Mouse (Mus musculus) cerebellum, postnatal 25 days (tissue): ENCODE results near the gene Fhit.

Experiments
- DNase-seq, 2 experiments: peaks; one replicate each; pipeline ENCODE4 v3.0.0; 2021; ENCODE audit warnings: mixed read lengths in 2 of 2

The Fhit gene

DNA sequence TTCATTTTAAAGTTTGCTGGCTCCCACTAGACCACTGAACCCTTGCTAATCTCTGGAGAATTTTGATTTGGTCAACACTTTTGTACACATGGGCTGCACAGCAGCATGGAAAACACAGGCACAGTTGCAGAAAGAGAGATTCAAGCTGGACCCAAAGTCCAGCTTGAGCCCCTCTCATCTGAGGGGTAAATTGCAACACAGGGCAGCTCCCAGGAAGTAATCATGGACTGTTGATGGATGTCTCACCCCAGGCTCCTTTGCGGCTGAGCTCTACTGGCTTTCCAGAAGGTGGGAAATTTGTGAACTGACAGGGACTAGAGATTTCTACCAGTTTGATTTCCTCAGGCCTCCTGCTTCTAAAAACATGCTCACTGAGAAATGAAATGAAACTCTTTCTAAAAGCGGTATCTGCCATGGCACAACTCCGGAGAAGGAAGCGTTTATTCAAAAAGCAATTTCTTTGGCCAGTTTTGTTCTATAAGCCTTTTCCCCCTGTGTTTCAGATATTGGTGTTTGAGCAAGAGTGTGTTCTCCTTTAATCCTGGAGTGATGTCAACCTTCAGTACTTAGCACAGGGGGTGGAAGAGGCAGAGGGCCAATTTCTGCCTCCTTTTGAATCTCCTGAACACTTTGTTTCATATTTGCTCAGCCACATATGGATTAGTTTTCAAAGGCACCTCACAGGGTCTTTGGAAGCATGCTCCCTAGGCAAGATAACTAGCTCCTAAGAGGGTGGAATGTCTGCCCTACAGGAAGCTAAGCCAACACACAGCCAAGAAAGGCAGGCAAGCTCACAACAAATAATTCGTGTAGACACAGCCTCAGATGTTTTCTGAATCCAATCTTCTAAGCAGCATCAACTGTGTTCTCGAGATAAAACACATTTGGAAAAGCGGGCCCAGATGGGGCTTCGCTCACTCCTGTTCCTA lies 1578.3 kb downstream of the Fhit start:
- DNase-seq: no peak

DNA sequence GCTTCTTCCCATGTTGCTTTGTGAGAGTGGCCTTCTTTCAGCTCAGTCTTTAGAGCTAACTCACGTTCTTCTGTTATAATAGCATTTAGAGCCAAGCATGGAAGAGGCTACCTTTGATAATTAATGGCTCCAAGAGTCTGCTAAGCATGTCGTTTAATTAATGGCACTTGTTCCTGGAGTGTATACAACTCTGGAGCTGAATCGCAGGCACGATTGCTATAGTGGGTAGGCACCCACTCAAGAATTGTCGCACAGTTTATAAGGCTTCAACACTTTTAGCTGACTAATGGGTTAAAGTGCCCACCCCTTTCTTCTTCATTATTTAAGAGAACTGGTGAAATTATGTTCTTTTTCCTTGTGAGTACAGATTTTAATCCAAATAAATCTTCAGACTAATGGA lies 1605.5 kb downstream of the Fhit start:
- no peak for DNase-seq

DNA sequence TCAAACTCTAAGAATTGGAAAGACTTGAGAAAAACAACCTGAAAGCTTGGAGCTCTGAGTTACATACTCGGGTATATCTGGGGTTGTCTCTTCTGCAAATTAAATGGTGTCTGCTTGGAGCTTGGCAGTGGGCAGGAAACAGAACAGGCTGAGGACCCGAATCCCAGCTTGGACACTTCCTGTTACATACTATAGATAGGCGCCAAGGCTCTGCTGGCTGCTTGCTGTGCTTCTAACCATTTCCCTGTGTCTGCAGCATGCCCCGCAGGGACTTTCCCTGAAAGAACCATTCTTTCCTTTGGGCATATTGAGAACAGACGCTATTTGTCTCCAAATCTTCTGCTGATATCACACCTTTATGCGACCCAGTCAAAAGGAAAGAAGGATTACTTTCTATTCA lies 1606.0 kb downstream of the Fhit start:
- DNase-seq: peak in 1 of 2 experiments; percentile 3

DNA sequence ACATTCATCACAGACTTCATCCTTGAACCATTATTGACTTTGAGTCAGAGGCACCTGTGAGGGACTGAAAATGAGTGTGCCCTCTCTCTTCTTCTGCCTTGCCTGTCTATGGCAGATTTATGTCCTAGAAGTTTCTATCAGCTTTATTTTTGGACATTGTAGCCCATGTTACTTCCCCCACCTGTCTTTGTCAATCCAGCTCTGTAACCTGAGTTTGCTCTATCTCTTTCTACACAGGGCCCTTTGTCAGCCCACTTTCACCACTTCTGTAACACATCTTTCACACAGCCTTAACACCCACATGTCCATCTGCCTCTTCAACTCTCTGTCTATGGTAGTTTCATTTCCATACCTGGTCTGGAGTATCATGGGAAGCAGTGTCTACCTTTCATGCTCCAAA lies 1609.7 kb downstream of the Fhit start:
- no peak for DNase-seq

DNA sequence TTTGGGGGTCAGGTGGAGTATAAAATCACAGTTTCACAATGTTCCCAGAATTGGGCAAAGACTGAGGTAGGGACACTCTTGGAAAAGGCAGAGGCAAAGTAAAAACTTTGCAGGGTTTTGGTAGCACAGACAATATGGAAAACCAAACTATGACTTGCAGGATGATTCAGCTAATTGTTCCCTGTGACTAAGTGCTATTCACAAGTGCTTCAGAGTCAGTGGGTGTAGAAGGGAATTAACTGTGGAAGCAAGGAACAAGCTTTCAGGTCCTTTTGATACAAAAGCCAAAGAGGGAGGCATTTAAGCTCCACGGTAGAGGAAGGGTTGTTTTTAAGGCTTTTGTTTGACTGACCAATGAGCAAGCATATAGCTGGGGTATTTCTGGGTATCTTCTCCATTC lies 1613.9 kb downstream of the Fhit start:
- DNase-seq: no peak

DNA sequence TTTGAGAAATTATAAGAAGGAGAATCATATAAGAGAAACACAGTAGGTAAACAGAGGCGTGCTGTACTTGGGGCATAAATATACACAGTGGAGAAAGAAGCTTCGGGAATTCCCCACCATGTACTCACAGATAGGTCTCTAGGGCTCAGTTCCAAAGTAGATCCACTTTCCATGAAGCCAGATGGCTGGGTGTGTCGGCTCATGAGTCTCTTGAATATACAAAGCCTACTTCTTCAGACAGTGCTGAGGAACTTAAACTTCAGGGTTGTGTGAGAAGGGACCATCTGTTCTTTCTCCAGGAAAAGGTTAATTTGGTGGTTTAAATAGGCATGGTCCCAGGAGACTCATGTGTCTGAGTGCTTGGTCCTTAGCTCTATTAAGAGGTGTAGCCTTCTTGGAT lies 1617.5 kb downstream of the Fhit start:
- DNase-seq: no peak

DNA sequence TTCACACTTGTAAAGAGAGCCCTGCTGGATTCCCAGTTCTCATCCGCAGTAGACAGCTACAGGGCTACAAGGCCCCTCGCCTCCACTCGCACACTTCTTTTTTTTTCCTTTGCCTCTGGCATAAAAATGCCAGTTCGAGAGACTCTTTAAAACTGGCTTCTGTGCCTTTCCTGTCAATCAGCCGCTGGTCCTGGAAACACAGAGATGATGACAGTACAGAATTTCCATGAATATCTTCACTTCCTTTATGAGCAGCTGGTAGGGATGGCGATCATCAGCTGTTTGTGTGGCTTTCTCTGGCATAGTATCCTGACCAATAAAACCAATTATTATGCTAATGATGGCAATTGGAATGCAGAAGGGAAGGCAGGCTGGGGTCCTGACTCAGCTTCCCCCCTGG lies 1626.3 kb downstream of the Fhit start:
- DNase-seq: no peak

DNA sequence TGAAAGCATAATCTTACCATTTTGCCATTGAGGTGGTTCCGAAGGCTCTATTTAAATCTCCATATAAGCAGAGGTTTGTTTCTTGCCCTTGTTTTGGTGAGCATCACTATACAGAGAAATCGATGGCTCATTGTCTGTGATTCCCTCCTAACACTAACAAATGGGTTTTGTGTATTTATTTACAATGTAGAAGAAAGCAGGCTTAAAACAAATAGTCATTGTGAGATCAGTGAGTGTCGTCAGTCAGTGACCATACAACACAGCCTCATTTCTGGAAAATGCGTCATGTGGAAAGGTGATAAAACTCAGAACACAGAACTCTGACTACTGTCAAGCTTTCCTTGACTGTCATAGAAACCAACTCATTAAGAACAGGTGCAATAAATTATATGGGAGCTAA lies 1632.6 kb downstream of the Fhit start:
- no peak for DNase-seq

DNA sequence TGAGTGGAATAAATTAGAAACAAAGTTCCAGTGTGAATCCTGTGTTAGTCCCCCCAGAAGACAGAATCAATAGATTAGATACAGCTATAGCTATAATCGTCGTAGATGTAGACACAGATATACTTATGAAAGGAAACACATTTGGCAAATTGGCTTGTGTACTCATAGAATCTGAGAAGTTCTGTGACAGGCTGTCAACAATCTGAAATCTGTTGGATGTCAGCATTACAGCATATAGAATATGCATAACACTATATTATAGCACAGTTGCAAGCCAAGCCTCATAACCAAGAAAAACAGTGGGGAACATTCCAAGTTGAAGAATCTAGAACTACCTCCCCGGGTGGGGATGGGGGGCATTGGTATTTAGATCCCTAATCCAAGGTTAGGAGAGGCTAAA lies 1635.7 kb downstream of the Fhit start:
- no peak for DNase-seq

DNA sequence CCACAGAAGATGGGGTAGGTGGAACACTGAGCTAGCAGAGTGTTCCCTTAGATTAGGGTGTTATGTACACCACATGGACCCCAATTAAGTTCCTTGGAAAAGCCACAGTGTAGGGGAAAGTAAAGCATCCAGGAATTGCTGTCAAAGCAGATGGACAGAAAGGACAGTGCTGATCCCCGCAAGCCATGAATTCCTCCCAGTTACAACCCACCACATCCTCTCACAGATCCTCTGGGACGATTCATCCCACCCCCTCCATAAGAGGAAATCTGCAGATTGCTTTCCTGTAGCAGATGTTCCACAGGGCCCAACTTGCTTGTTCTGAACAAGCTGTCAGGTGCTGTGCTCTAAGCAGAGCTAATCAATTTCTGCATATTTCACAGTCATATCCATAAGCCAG lies 1644.2 kb downstream of the Fhit start:
- no peak for DNase-seq

DNA sequence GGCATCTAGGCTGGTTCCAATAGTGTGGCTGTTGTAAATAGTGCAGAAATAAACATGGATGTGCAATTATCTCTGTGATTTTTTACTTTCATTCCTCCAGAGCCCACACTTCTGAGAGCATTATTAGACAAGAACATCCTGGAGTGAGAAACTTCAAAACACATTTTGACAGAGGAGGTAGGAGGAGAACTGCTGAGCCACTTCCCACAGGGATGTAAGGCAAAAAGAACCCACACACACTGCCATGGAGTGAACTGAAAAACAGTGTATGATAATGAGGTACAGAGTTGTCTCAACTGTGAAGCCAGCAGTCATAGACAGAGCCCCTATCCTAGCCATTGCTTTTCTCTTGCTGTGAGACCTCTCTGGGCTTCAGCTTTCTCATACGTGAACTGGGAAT lies 1652.2 kb downstream of the Fhit start:
- DNase-seq: no peak
